Mouse (Mus musculus) heart, adult 2 months (tissue): ENCODE results near the gene Il17a.

ENCODE experiments used
- CTCF ChIP-seq: fragments of 200-600 bp; IDR thresholded peaks from 2 replicates; pipeline ENCODE4 v1.8.1; 2022; ENCODE audit warnings: antibody characterized with exemption, mild to moderate bottlenecking, moderate library complexity
- EP300 ChIP-seq: fragments of 200-500 bp; IDR thresholded peaks from 2 replicates; pipeline ENCODE4 v1.6.1; 2011; ENCODE audit warnings: low read depth, low read length, control low read depth; ENCODE audit not compliant: insufficient read depth

DNA sequence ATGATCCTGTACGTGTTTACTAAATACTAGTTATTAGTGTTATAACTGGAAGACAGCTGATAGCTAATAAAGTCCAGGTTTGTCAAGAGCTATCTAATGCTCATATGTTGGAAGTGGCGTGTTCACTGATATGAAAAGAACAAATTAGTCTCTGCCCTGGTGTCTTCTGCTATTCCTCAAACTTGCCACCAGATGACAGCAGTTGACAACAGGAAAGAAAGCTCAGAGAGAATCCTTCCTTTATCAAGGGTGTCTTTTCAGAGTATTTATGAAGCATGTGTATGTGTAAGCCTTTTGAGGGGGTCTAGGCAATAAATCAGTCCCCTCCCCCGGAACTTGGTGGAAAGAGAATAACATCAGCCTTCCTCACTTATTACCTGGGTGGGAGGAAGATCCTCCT lies 30.7 kb upstream of the Il17a start:
- TF ChIP-seq CTCF (peak; percentile 54), EP300 (no peak)
